Mouse (Mus musculus): ENCODE results near the gene Gigyf2. TPM values are rescaled to one million over a fixed set of nuclear protein-coding genes. Genes with fewer than 3 reads are reported as not detected.

Gene Gigyf2
- polyA plus RNA-seq, 1 experiment from 2014 or later = 61.3 TPM

GRCm38 (mm10) chr1:87396923-87397586, 70.3 kb downstream of the Gigyf2 start:
- no peaks in the 10 kb centered on the region for H3K9me3 ChIP-seq (ENCODE audit: control insufficient read depth, low read length)
- H3K4me3 ChIP-seq (ENCODE audit: low read length) = no peak overlapping the region
- H3K4me1 ChIP-seq (ENCODE audit: control insufficient read depth, insufficient read depth, low read length) = no peaks in the 10 kb centered on the region
- no peak for ATAC-seq (ENCODE audit: low FRiP score, low TSS enrichment)
- no peaks in the 10 kb centered on the region for H3K36me3 ChIP-seq (ENCODE audit: control insufficient read depth, insufficient read depth, low read length)
- H3K9ac ChIP-seq (ENCODE audit: low read depth, low read length) = no peak overlapping the region
- no peak overlapping the region for H3K27ac ChIP-seq (ENCODE audit: low read depth, low read length)
- no peaks in the 10 kb centered on the region for H3K27me3 ChIP-seq (ENCODE audit: control insufficient read depth, insufficient read depth, low read length)
- no peak overlapping the region for H3K4me2 ChIP-seq (replicated peaks; ENCODE audit: low read depth, low read length)
- WGBS = 81% methylated on average over 7 of the region's 7 CpGs

- no peaks in the 10 kb centered on the region for H3K4me1 ChIP-seq (ENCODE audit: control insufficient read depth, insufficient read depth, low read length)
- H3K9me3 ChIP-seq (ENCODE audit: control insufficient read depth, low read length) = no peaks in the 10 kb centered on the region
- peaks cover 50% of the 10 kb centered on the region for H3K36me3 ChIP-seq (ENCODE audit: control insufficient read depth, insufficient read depth, low read length)
- H3K27me3 ChIP-seq (ENCODE audit: control insufficient read depth, insufficient read depth, low read length) = no peaks in the 10 kb centered on the region
- no peak overlapping the region for H3K4me3 ChIP-seq (ENCODE audit: low read length)
- H3K4me2 ChIP-seq (replicated peaks; ENCODE audit: low read depth, low read length) = no peak overlapping the region
- H3K9ac ChIP-seq (ENCODE audit: low read depth, low read length) = no peak overlapping the region
- no peak for ATAC-seq (ENCODE audit: low FRiP score, low TSS enrichment)
- no peak overlapping the region for H3K27ac ChIP-seq (ENCODE audit: low read depth, low read length)
- 93% methylated on average over 1 of the region's 1 CpGs for WGBS
These were observed 77.9 kb downstream of the Gigyf2 start for GRCm38 (mm10) chr1:87404710-87405109.

- H3K9ac ChIP-seq (ENCODE audit: low read depth, low read length) = no peak overlapping the region
- ATAC-seq (ENCODE audit: low FRiP score, low TSS enrichment) = no peak
- no peaks in the 10 kb centered on the region for H3K4me1 ChIP-seq (ENCODE audit: control insufficient read depth, insufficient read depth, low read length)
- H3K27ac ChIP-seq (ENCODE audit: low read depth, low read length) = no peak overlapping the region
- peaks cover 59% of the 10 kb centered on the region for H3K36me3 ChIP-seq (ENCODE audit: control insufficient read depth, insufficient read depth, low read length)
- H3K9me3 ChIP-seq (ENCODE audit: control insufficient read depth, low read length) = no peaks in the 10 kb centered on the region
- H3K4me2 ChIP-seq (replicated peaks; ENCODE audit: low read depth, low read length) = no peak overlapping the region
- H3K27me3 ChIP-seq (ENCODE audit: control insufficient read depth, insufficient read depth, low read length) = no peaks in the 10 kb centered on the region
- no peak overlapping the region for H3K4me3 ChIP-seq (ENCODE audit: low read length)
These were observed 79.2 kb downstream of the Gigyf2 start for GRCm38 (mm10) chr1:87406012-87406411.

GRCm38 (mm10) chr1:87409380-87409779, 82.6 kb downstream of the Gigyf2 start:
- H3K27ac ChIP-seq (ENCODE audit: low read depth, low read length) = no peak overlapping the region
- no peak overlapping the region for H3K4me3 ChIP-seq (ENCODE audit: low read length)
- no peak overlapping the region for H3K9ac ChIP-seq (ENCODE audit: low read depth, low read length)
- peaks cover 80% of the 10 kb centered on the region for H3K36me3 ChIP-seq (ENCODE audit: control insufficient read depth, insufficient read depth, low read length)
- H3K9me3 ChIP-seq (ENCODE audit: control insufficient read depth, low read length) = no peaks in the 10 kb centered on the region
- WGBS = 93% methylated on average over 4 of the region's 4 CpGs
- ATAC-seq (ENCODE audit: low FRiP score, low TSS enrichment) = no peak
- H3K4me2 ChIP-seq (replicated peaks; ENCODE audit: low read depth, low read length) = no peak overlapping the region
- H3K4me1 ChIP-seq (ENCODE audit: control insufficient read depth, insufficient read depth, low read length) = no peaks in the 10 kb centered on the region
- H3K27me3 ChIP-seq (ENCODE audit: control insufficient read depth, insufficient read depth, low read length) = no peaks in the 10 kb centered on the region

- Histone ChIP-seq H3K9me3 (ENCODE audit: control insufficient read depth, low read length) (no peaks in the 10 kb centered on the region), H3K4me3 (ENCODE audit: low read length) (no peak overlapping the region), H3K4me2 (replicated peaks; ENCODE audit: low read depth, low read length) (no peak overlapping the region), H3K27me3 (ENCODE audit: control insufficient read depth, insufficient read depth, low read length) (no peaks in the 10 kb centered on the region), H3K36me3 (ENCODE audit: control insufficient read depth, insufficient read depth, low read length) (peaks cover 52% of the 10 kb centered on the region), H3K9ac (ENCODE audit: low read depth, low read length) (no peak overlapping the region), H3K27ac (ENCODE audit: low read depth, low read length) (no peak overlapping the region), H3K4me1 (ENCODE audit: control insufficient read depth, insufficient read depth, low read length) (no peaks in the 10 kb centered on the region)
- ATAC-seq (ENCODE audit: low FRiP score, low TSS enrichment) = no peak
- WGBS = 82% methylated on average over 4 of the region's 4 CpGs
These were observed 91.9 kb downstream of the Gigyf2 start for GRCm38 (mm10) chr1:87418733-87419132.

- ATAC-seq (ENCODE audit: low FRiP score, low TSS enrichment) = no peak
- Histone ChIP-seq H3K9ac (ENCODE audit: low read depth, low read length) (no peak overlapping the region), H3K9me3 (ENCODE audit: control insufficient read depth, low read length) (no peaks in the 10 kb centered on the region), H3K4me1 (ENCODE audit: control insufficient read depth, insufficient read depth, low read length) (no peaks in the 10 kb centered on the region), H3K36me3 (ENCODE audit: control insufficient read depth, insufficient read depth, low read length) (peaks cover 61% of the 10 kb centered on the region), H3K4me2 (replicated peaks; ENCODE audit: low read depth, low read length) (no peak overlapping the region), H3K27me3 (ENCODE audit: control insufficient read depth, insufficient read depth, low read length) (no peaks in the 10 kb centered on the region), H3K27ac (ENCODE audit: low read depth, low read length) (no peak overlapping the region), H3K4me3 (ENCODE audit: low read length) (no peak overlapping the region)
- 93% methylated on average over 2 of the region's 2 CpGs for WGBS
These were observed 108.3 kb downstream of the Gigyf2 start for GRCm38 (mm10) chr1:87435125-87435524.

GRCm38 (mm10) chr1:87436583-87436982, 109.8 kb downstream of the Gigyf2 start:
- Histone ChIP-seq H3K27me3 (ENCODE audit: control insufficient read depth, insufficient read depth, low read length) (no peaks in the 10 kb centered on the region), H3K27ac (ENCODE audit: low read depth, low read length) (no peak overlapping the region), H3K36me3 (ENCODE audit: control insufficient read depth, insufficient read depth, low read length) (peaks cover 66% of the 10 kb centered on the region), H3K9me3 (ENCODE audit: control insufficient read depth, low read length) (no peaks in the 10 kb centered on the region), H3K4me2 (replicated peaks; ENCODE audit: low read depth, low read length) (no peak overlapping the region), H3K9ac (ENCODE audit: low read depth, low read length) (no peak overlapping the region), H3K4me3 (ENCODE audit: low read length) (no peak overlapping the region), H3K4me1 (ENCODE audit: control insufficient read depth, insufficient read depth, low read length) (no peaks in the 10 kb centered on the region)
- no peak for ATAC-seq (ENCODE audit: low FRiP score, low TSS enrichment)
- WGBS = 73% methylated on average over 6 of the region's 6 CpGs

GRCm38 (mm10) chr1:87447183-87448104, 120.6 kb downstream of the Gigyf2 start:
- no peaks in the 10 kb centered on the region for H3K9me3 ChIP-seq (ENCODE audit: control insufficient read depth, low read length)
- 0 out of 2 replicates have a peak, but pooled peaks have one; percentile 39 for ATAC-seq (ENCODE audit: low FRiP score, low TSS enrichment)
- no peak overlapping the region for H3K27ac ChIP-seq (ENCODE audit: low read depth, low read length)
- WGBS = 37% methylated on average over 5 of the region's 5 CpGs
- H3K4me1 ChIP-seq (ENCODE audit: control insufficient read depth, insufficient read depth, low read length) = no peaks in the 10 kb centered on the region
- no peak overlapping the region for H3K9ac ChIP-seq (ENCODE audit: low read depth, low read length)
- H3K4me3 ChIP-seq (ENCODE audit: low read length) = no peak overlapping the region
- H3K36me3 ChIP-seq (ENCODE audit: control insufficient read depth, insufficient read depth, low read length) = peaks cover 70% of the 10 kb centered on the region
- H3K4me2 ChIP-seq (replicated peaks; ENCODE audit: low read depth, low read length) = no peak overlapping the region
- no peaks in the 10 kb centered on the region for H3K27me3 ChIP-seq (ENCODE audit: control insufficient read depth, insufficient read depth, low read length)

- Histone ChIP-seq H3K9ac (ENCODE audit: low read depth, low read length) (no peak overlapping the region), H3K4me1 (ENCODE audit: control insufficient read depth, insufficient read depth, low read length) (no peaks in the 10 kb centered on the region), H3K4me3 (ENCODE audit: low read length) (no peak overlapping the region), H3K27me3 (ENCODE audit: control insufficient read depth, insufficient read depth, low read length) (no peaks in the 10 kb centered on the region), H3K9me3 (ENCODE audit: control insufficient read depth, low read length) (no peaks in the 10 kb centered on the region), H3K4me2 (replicated peaks; ENCODE audit: low read depth, low read length) (no peak overlapping the region), H3K36me3 (ENCODE audit: control insufficient read depth, insufficient read depth, low read length) (peaks cover 50% of the 10 kb centered on the region), H3K27ac (ENCODE audit: low read depth, low read length) (no peak overlapping the region)
- WGBS = 83% methylated on average over 4 of the region's 4 CpGs
- no peak for ATAC-seq (ENCODE audit: low FRiP score, low TSS enrichment)
These were observed 122.6 kb downstream of the Gigyf2 start for GRCm38 (mm10) chr1:87449432-87449831.
